Mouse (Mus musculus) hindbrain, embryonic 12.5 days (tissue): ENCODE data around the gene Pign. TPM values are rescaled to one million over a fixed set of nuclear protein-coding genes. Genes with fewer than 3 reads are reported as not detected.

Experiments used
- ATAC-seq: fragments of 200-750 bp; cut with Nextera tagmentation; 2 replicates; pipeline ENCODE4 v1.8.0; 2017; ENCODE audit warnings: moderate TSS enrichment; ENCODE audit not compliant: low FRiP score
- H3K27ac ChIP-seq: fragments of 300-500 bp; sonication (generic); 2 replicates; pipeline ENCODE4 v1.5.1; 2016; ENCODE audit warnings: mild to moderate bottlenecking
- H3K27me3 ChIP-seq: fragments of 300-500 bp; sonication (generic); 2 replicates; pipeline ENCODE4 v1.6.1; 2016; ENCODE audit warnings: mild to moderate bottlenecking
- H3K36me3 ChIP-seq: fragments of 300-500 bp; sonication (generic); 2 replicates; pipeline ENCODE4 v1.6.1; 2016; ENCODE audit warnings: mild to moderate bottlenecking
- H3K4me1 ChIP-seq: fragments of 300-500 bp; sonication (generic); 2 replicates; pipeline ENCODE4 v1.6.1; 2016
- H3K4me2 ChIP-seq: fragments of 300-500 bp; sonication (generic); replicated peaks from 2 replicates; pipeline ENCODE4 v1.6.1; 2016; ENCODE audit warnings: mild to moderate bottlenecking
- H3K4me3 ChIP-seq: fragments of 300-500 bp; sonication (generic); 2 replicates; pipeline ENCODE4 v1.5.1; 2016; ENCODE audit warnings: mild to moderate bottlenecking
- H3K9ac ChIP-seq: fragments of 300-500 bp; sonication (generic); 2 replicates; pipeline ENCODE4 v1.6.1; 2016; ENCODE audit warnings: mild to moderate bottlenecking, moderate library complexity
- H3K9me3 ChIP-seq: fragments of 300-500 bp; sonication (generic); replicated peaks from 2 replicates; pipeline ENCODE4 v1.6.1; 2016; ENCODE audit warnings: mild to moderate bottlenecking
- WGBS: fragments of 180-500 bp; shearing (Covaris S2); methylation state at CpG from one replicate; pipeline ENCODE4 v1.1.7; 2016; 5-methylcytosine and 5-hydroxymethylcytosine counted together
- polyA plus RNA-seq: library from polyadenylated mRNA; unstranded; fragments of >200 nt; fragmentation: Nextera tagmentation; extraction: Ambion mirVana; gene quantifications from 2 replicates; pipeline ENCODE4 v1.2.1, GENCODE M21; 2016

Gene Pign
- polyA plus RNA-seq, 1 experiment from 2014 or later = 16.9 TPM

- no peaks in the 10 kb centered on the region for H3K36me3 ChIP-seq
- H3K9me3 ChIP-seq = no peaks in the 10 kb centered on the region
- H3K4me2 ChIP-seq = no peak overlapping the region
- H3K4me3 ChIP-seq = no peak overlapping the region
- no peaks in the 10 kb centered on the region for H3K27me3 ChIP-seq
- WGBS = 69% methylated on average over 1 of the region's 1 CpGs
- H3K9ac ChIP-seq = no peak overlapping the region
- H3K27ac ChIP-seq = no peak overlapping the region
- no peak for ATAC-seq
- H3K4me1 ChIP-seq = no peaks in the 10 kb centered on the region
Observed at GRCm38 (mm10) chr1:105555192-105555718, 108.2 kb downstream of the Pign start.

GRCm38 (mm10) chr1:105553130-105553529 lies 110.3 kb downstream of the Pign start:
- Histone ChIP-seq H3K36me3 (no peaks in the 10 kb centered on the region), H3K4me1 (no peaks in the 10 kb centered on the region), H3K9ac (no peak overlapping the region), H3K27me3 (no peaks in the 10 kb centered on the region), H3K9me3 (no peaks in the 10 kb centered on the region), H3K27ac (no peak overlapping the region), H3K4me3 (no peak overlapping the region), H3K4me2 (no peak overlapping the region)
- WGBS = 93% methylated on average over 3 of the region's 3 CpGs
- no peak for ATAC-seq

- Histone ChIP-seq H3K4me2 (no peak overlapping the region), H3K27me3 (no peaks in the 10 kb centered on the region), H3K9ac (no peak overlapping the region), H3K4me3 (no peak overlapping the region), H3K36me3 (no peaks in the 10 kb centered on the region), H3K27ac (no peak overlapping the region), H3K4me1 (no peaks in the 10 kb centered on the region), H3K9me3 (no peaks in the 10 kb centered on the region)
- no peak for ATAC-seq
Observed at GRCm38 (mm10) chr1:105550163-105550562, 113.3 kb downstream of the Pign start.

- 82% methylated on average over 4 of the region's 4 CpGs for WGBS
- ATAC-seq = no peak
- no peaks in the 10 kb centered on the region for H3K36me3 ChIP-seq
- H3K27me3 ChIP-seq = no peaks in the 10 kb centered on the region
- no peak overlapping the region for H3K4me2 ChIP-seq
- no peaks in the 10 kb centered on the region for H3K9me3 ChIP-seq
- H3K9ac ChIP-seq = no peak overlapping the region
- no peak overlapping the region for H3K27ac ChIP-seq
- no peak overlapping the region for H3K4me3 ChIP-seq
- no peaks in the 10 kb centered on the region for H3K4me1 ChIP-seq
Observed at GRCm38 (mm10) chr1:105549648-105550047, 113.8 kb downstream of the Pign start.

GRCm38 (mm10) chr1:105543051-105543450 lies 120.4 kb downstream of the Pign start:
- WGBS = 94% methylated on average over 1 of the region's 1 CpGs
- Histone ChIP-seq H3K9ac (no peak overlapping the region), H3K27me3 (no peaks in the 10 kb centered on the region), H3K4me2 (no peak overlapping the region), H3K9me3 (peaks cover 12% of the 10 kb centered on the region), H3K36me3 (peaks cover 9% of the 10 kb centered on the region), H3K4me1 (no peaks in the 10 kb centered on the region), H3K4me3 (no peak overlapping the region), H3K27ac (no peak overlapping the region)
- no peak for ATAC-seq

GRCm38 (mm10) chr1:105523768-105524167 lies 139.7 kb downstream of the Pign start:
- Histone ChIP-seq H3K4me2 (no peak overlapping the region), H3K4me1 (no peaks in the 10 kb centered on the region), H3K27me3 (no peaks in the 10 kb centered on the region), H3K27ac (no peak overlapping the region), H3K9me3 (no peaks in the 10 kb centered on the region), H3K36me3 (peaks cover 9% of the 10 kb centered on the region; the same call in 1 of the 2 replicates), H3K4me3 (no peak overlapping the region), H3K9ac (no peak overlapping the region)
- ATAC-seq = no peak
- 51% methylated on average over 2 of the region's 2 CpGs for WGBS

- Histone ChIP-seq H3K9me3 (no peaks in the 10 kb centered on the region), H3K27ac (no peak overlapping the region), H3K4me2 (no peak overlapping the region), H3K36me3 (peaks cover 9% of the 10 kb centered on the region; the same call in 1 of the 2 replicates), H3K27me3 (no peaks in the 10 kb centered on the region), H3K4me1 (no peaks in the 10 kb centered on the region), H3K9ac (no peak overlapping the region), H3K4me3 (no peak overlapping the region)
- no peak for ATAC-seq
- 67% methylated on average over 2 of the region's 2 CpGs for WGBS
Observed at GRCm38 (mm10) chr1:105522321-105522720, 141.2 kb downstream of the Pign start.

- Histone ChIP-seq H3K4me1 (no peaks in the 10 kb centered on the region), H3K9ac (no peak overlapping the region), H3K9me3 (no peaks in the 10 kb centered on the region), H3K4me2 (no peak overlapping the region), H3K36me3 (peaks cover 9% of the 10 kb centered on the region; the same call in 1 of the 2 replicates), H3K27me3 (no peaks in the 10 kb centered on the region), H3K4me3 (no peak overlapping the region), H3K27ac (no peak overlapping the region)
- ATAC-seq = no peak
Observed at GRCm38 (mm10) chr1:105518101-105518500, 145.4 kb downstream of the Pign start.

GRCm38 (mm10) chr1:105507116-105507515 lies 156.4 kb downstream of the Pign start:
- H3K4me3 ChIP-seq = no peak overlapping the region
- H3K27ac ChIP-seq = no peak overlapping the region
- 91% methylated on average over 1 of the region's 1 CpGs for WGBS
- no peaks in the 10 kb centered on the region for H3K4me1 ChIP-seq
- no peaks in the 10 kb centered on the region for H3K27me3 ChIP-seq
- no peaks in the 10 kb centered on the region for H3K9me3 ChIP-seq
- no peak overlapping the region for H3K9ac ChIP-seq
- H3K4me2 ChIP-seq = no peak overlapping the region
- H3K36me3 ChIP-seq = no peaks in the 10 kb centered on the region
- ATAC-seq = no peak

- no peak for ATAC-seq
- Histone ChIP-seq H3K4me2 (no peak overlapping the region), H3K4me1 (no peaks in the 10 kb centered on the region), H3K9ac (no peak overlapping the region), H3K9me3 (no peaks in the 10 kb centered on the region), H3K36me3 (no peaks in the 10 kb centered on the region), H3K27me3 (no peaks in the 10 kb centered on the region), H3K4me3 (no peak overlapping the region), H3K27ac (no peak overlapping the region)
- 85% methylated on average over 5 of the region's 5 CpGs for WGBS
Observed at GRCm38 (mm10) chr1:105492626-105493025, 170.9 kb downstream of the Pign start.

- Histone ChIP-seq H3K9me3 (no peaks in the 10 kb centered on the region), H3K4me1 (no peaks in the 10 kb centered on the region), H3K4me2 (no peak overlapping the region), H3K9ac (no peak overlapping the region), H3K4me3 (no peak overlapping the region), H3K27ac (no peak overlapping the region), H3K36me3 (no peaks in the 10 kb centered on the region), H3K27me3 (no peaks in the 10 kb centered on the region)
- no peak for ATAC-seq
- WGBS = 82% methylated on average over 3 of the region's 3 CpGs
Observed at GRCm38 (mm10) chr1:105489456-105489855, 174.0 kb downstream of the Pign start.

GRCm38 (mm10) chr1:105487037-105487436 lies 176.4 kb downstream of the Pign start:
- Histone ChIP-seq H3K9ac (no peak overlapping the region), H3K9me3 (no peaks in the 10 kb centered on the region), H3K27me3 (no peaks in the 10 kb centered on the region), H3K4me1 (no peaks in the 10 kb centered on the region), H3K4me3 (no peak overlapping the region), H3K36me3 (no peaks in the 10 kb centered on the region), H3K4me2 (no peak overlapping the region), H3K27ac (no peak overlapping the region)
- no peak for ATAC-seq
- WGBS = 58% methylated on average over 4 of the region's 4 CpGs
